Mouse (Mus musculus) megakaryocyte, embryonic 14.5 days (primary cell): ENCODE measurements around the gene Zfp217.

ENCODE experiments used
- FLI1 ChIP-seq: IDR thresholded peaks from 2 replicates; pipeline ENCODE4 v1.6.1; 2012; ENCODE audit warnings: low read length, inconsistent platforms, mixed read lengths
- GATA1 ChIP-seq: IDR thresholded peaks from 3 replicates; pipeline ENCODE4 v1.6.1; 2012; ENCODE audit warnings: mixed read lengths, low read length, inconsistent platforms, borderline replicate concordance

- no peak for TF ChIP-seq GATA1
- TF ChIP-seq FLI1 = no peak
Measured at GRCm38 (mm10) chr2:170147170-170147569, 733 bp downstream of the Zfp217 start.
